Mouse (Mus musculus) embryo, embryonic 10.5 days (tissue): Measurements from ENCODE around the gene Cstad.

ENCODE experiments used
- DNase-seq: peaks from one replicate; pipeline ENCODE4 v3.0.0-alpha.2; 2015; ENCODE audit warnings: low spot score

Gene Cstad

GRCm38 (mm10) chr2:30629038-30629761 is 34.4 kb downstream of the Cstad start:
- DNase-seq = no peak

DNA sequence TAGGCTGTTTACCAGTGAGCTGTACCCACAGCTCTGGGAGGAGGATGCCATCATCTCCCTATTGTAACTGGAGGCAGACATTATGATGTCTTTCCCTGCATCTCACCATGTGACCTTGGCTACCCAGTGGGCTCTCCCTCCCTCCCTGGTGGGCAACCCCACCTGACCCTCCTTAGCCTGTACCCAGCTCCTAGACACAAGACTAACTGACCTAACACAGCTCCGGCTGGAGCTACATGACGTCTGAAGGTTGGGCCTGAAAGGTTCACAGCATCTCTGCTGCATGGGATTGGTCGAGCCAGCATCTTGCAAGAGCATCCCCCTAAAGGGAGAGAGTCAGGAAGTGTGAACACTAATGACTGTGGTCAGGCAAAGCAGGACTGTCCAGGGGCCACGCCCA is 35.0 kb downstream of the Cstad start:
- DNase-seq = no peak

DNA sequence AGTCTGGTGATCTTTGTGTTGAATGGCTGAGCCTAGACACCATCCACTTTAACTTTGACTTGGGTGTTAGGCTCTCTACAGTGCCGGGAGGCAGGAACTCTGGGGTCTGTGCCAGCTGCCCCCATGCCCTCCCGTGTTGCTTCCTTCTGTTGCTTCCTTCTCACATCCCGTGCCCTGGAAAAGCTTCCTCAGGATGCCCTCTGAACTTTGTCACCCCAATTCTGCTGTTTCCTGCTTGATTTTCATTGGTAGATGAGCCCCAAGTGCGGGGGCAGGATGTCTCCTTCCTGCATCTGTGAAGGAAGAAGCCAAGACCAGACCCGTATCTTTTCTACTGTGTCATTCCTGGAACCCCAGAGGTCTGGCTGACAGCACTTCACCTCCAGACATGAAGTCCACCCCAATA is 41.4 kb downstream of the Cstad start:
- DNase-seq = no peak

DNA sequence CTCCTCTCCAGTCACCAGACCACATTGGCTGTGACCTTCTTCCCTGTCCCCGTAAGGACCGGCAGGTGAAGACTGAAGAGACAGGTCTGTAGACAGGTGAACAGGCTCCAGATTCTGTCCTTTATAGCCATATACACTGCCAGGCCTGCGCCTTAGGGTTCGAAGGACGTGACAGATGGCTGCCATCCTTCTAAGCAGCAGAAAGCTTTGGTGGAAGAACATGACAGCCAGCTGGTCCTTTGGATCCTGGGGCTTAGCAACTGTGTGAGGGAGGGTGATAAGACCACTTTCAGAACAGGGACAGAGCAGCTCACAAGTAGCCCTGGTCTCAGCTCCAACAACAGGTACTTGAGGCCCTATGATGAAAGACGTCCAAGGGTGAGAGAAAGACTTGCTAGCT is 43.2 kb downstream of the Cstad start:
- DNase-seq = no peak

DNA sequence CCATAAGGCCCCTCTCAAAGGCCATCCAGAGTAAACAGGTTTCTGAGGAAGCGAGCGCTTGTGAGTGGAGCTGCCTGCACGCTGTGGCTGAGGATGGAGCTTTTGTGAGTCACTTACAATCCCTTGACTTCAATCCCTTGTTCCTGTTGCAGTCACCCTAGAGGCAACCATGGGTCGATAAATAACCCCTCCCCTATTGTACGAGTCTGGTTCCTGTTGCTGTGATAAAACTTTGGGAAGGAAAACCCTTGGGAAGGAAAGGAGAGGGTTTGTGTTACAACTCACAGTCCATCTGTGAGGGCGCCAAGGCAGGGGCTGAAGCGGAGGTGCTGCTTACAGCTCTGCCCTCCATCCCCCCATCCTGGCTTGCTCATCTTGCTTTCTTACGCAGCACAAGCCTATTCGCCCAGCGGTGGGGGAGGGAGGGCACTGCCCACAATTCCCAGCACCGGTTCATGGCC is 45.2 kb downstream of the Cstad start:
- DNase-seq = peak; percentile 74

DNA sequence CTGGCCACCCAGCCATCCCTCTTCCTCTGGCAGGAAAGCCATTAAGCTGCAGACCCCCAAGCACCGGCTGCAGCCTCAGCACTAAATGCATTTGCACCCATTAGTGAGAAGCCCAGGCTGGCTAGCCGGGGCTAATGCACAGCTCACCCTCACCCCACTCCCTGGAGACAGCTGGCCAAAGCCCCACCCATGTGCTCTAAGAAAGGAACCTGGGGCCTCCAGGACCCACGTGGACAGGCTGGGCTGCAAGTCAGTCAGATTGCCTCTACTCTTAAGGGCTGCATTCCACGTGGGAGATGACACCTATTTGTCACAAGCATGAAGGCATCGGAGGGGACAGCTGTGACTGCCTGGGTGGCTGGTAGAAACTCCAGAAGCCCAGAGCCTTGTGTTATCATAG is 48.0 kb downstream of the Cstad start:
- no peak for DNase-seq

DNA sequence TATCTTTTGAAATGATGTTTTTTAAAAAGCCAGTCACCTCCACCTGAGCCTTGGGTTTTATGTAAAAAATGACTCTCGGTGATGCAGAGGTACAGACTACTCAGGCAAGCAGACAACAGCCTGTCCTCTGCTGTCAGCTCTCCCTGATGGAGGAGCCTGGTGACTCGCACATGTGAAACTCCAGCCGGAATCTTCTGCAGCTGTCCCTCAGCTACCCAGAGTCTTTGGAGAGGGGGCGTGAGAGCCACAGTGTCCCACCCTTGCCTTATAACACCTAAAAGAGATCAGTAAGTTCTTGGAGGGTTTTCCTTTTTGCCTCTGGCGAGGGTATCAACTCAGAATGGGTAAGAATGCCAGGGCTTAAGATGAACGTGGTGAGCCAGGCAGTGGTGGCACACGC is 48.6 kb downstream of the Cstad start:
- no peak for DNase-seq

DNA sequence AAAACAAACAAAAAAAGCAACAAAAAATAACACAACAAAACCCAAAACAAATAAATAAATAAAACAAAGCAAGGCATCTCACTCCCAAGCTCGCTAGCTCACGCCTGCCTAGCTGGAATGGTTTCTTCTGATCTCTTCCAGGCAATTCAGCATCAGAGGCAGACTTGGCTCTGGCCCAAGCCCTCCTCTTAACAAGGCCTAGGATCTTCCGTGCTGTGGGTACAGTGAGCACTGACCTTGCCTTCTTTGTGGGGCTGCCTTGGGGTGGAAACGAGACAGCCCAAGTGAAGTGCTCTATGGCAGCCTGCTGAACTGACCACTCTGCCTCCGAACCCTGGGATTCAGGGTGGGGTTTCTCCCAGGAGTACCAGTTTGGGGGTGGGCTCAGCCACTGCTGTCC is 52.0 kb downstream of the Cstad start:
- peak; percentile 48 for DNase-seq

DNA sequence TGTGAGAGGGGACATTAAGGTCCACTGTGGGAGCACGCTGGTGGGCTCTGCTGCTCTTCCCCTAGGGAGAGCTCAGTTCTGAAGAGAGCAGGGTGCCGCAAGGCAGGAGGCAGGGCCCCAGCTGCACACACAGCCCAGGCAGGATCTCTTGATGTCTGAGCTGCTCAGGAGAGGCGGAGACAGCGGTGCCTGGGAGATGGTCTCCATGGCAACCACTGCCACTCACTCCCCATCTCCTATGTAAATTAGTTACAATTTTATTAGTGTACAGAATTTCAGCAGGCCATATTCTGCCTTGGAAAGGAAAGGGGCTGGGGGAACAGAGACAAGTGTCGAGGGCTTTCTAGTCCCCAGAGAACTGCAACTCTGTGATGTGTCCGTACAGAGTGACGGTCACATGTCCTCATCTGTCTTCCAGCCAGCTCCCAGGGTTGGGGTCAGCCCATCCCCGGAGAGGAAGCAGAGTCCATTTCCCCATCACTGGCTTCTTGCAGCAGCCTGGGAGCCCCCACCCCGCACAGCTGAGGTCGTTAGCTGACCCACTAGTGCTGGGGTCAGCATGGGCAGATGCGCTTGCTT is 52.6 kb downstream of the Cstad start:
- peak; percentile 86 for DNase-seq

DNA sequence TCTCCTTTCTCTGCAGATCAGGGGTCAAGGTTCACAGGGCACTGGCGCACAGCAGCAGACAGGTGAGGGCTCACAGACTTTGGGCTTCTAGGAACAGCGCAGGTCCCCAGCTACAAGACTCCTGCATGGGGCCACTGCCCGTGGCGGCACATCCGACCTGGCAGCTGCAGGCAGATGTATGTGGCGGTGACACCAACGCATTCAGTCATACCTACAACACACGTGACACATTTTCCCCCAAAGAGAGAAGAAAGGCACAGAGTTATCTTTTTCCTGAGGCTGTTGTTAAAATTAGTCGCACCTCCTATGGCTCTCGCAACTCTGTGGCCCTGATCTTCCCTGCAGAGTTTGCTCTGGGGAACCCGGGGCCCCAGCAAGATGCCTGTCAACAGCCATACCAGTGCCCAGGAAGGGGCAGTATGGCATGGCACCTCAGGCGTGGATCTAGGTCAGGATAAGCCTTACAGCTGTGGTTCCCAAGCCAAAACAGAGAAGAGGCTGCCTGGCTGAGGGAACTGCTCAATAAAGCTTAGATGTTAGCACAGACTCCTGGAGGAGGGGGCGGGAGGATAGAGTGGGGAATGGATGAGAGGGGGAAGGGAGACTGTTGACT is 53.1 kb downstream of the Cstad start:
- DNase-seq = peak; percentile 49

- DNase-seq = no peak
Measured at GRCm38 (mm10) chr2:30650249-30650648, 55.4 kb downstream of the Cstad start.

DNA sequence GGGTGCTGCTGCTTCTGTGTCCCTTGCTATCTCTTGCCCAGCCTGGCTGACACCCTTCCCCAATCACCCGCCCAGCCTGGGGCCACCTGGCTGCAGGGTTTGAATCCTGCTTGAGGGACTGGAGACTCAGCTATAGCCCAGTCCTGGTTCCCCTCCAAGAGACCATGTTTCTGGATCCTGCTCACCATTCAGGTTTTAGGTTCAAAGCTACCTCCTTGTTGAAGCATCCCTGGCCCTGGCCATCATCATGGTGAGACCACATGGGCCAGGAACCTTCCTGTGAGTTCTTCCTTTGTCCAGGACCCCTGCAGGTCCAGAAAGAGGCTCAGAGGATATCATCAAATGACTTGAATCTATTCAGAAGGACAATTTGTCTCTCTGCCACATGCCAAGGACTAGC is 57.0 kb downstream of the Cstad start:
- DNase-seq = peak; percentile 14

- peak; percentile 85 for DNase-seq
Measured at GRCm38 (mm10) chr2:30652581-30653037, 57.8 kb downstream of the Cstad start.

GRCm38 (mm10) chr2:30653046-30653445 is 58.2 kb downstream of the Cstad start:
- DNase-seq = no peak

GRCm38 (mm10) chr2:30654158-30654557 is 59.3 kb downstream of the Cstad start:
- peak; percentile 26 for DNase-seq

DNA sequence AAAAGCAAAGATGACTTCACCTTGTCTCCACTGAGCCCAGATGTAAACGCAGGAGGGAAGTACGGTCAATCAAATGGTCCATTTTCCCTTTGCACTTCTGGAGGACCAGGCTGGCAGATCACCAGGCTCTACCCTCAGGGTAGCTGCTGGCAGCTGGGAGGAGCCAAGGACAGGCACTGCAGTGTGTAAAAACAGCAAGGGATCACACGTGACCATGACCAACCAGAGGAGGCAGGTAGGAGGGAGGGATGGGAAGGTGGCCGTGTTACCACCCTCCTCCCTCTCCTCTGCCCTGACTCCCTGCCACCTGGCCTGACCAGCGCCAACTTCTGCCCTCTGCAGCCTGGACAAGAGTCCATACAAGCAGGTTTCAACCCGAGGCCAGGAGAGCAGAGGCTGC is 59.7 kb downstream of the Cstad start:
- no peak for DNase-seq

DNA sequence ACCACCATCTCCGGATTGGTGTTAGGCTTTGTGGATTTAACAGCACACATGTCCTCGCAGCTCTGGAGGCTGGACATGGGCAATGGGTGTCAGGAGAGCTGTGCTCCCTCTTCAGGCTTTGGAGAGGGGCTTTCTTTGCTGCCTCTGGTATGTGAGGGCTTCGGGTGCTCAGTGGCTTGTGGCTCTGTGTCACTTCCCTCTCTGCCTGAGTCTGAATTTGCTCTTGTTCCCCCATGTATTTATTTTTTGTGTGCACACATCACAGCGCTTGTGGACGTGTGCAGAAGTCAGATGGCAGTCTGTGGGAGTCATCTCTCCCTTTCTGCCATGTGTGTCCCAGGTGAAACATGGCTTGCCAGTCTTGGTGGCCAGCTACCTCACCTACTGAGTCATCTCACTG is 60.9 kb downstream of the Cstad start:
- DNase-seq = no peak

DNA sequence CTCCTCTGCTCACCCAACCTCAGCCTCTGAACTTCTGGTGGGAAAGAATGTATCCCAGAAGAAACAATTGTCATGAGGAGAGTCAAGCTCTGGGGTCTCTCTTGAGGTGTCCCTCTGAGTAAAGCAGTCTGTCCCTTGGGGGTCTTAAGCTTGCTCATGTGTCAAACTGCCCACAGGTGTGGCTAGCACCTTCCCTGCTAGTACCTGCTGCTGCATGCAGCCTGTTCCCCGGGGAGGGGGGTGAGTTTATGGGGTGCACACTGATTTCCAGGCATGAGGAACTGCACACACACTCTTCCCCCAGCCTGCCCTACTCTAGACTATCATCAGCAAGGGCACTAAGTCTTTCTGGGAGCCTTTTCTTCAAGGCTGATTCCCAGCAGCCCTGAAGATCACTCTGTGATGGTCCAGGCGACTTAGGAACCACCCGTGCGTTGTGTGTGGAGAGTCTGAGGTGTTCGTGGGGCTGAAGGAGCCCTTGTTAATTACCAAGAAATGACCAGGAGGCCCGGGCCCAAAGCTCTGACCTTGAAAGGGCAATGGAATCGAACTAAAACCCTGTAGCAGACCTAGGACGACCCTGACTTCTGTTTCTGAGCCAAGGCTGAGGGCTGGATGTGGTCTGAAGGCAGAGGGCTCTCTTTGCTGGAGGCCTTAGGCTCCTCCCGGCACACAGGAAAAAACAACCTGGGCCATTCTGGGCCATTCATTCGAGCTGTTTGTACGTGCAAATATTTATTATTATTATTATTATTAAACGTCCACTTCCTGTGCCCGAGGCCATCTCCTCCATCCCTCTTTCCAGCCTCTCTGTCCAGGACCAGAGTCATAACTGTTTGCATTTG is 62.1 kb downstream of the Cstad start:
- DNase-seq = no peak

- peak; percentile 80 for DNase-seq
Measured at GRCm38 (mm10) chr2:30657674-30658479, 63.0 kb downstream of the Cstad start.

DNA sequence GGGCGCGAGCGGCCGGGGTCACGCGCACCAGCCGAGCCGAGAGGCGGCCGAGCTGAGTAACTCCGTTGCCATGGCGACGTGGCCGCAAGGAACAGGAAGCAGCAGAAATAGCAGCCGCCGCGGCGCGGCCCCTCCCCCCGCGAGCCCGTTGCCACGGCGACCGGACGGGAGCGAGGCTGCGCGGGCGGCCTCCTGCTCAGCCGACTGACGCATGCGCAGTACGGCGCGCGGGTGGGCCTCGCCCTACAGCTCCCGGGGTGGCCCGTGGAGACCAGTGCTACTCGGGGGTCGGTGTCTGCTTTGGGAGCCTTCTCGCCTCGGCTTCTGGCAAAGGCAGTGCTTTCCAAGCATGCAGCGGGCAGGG is 63.6 kb downstream of the Cstad start:
- peak; percentile 98 for DNase-seq
